Mouse (Mus musculus) small intestine, adult 2 months (tissue): ENCODE data around the gene Dpep3. TPM values are rescaled to one million over a fixed set of nuclear protein-coding genes. Genes with fewer than 3 reads are reported as not detected.
A peak's percentile ranks its signal among the peaks of the same experiment; 100 is the strongest.

ENCODE experiments used
- H3K27ac ChIP-seq: fragments of 200-500 bp; 2 replicates; pipeline ENCODE4 v1.5.1; 2012; ENCODE audit warnings: low read depth, low read length, control low read depth, inconsistent platforms; ENCODE audit not compliant: insufficient read depth
- H3K27me3 ChIP-seq: fragments of 200-500 bp; 2 replicates; pipeline ENCODE4 v1.6.1; 2012; ENCODE audit warnings: mild to moderate bottlenecking, moderate library complexity, low read length, inconsistent platforms; ENCODE audit not compliant: control insufficient read depth, insufficient read depth
- H3K36me3 ChIP-seq: fragments of 200-500 bp; 2 replicates; pipeline ENCODE4 v1.6.1; 2012; ENCODE audit warnings: mild to moderate bottlenecking, low read length, control low read depth, inconsistent platforms; ENCODE audit not compliant: control insufficient read depth, insufficient read depth
- H3K4me1 ChIP-seq: fragments of 200-500 bp; 2 replicates; pipeline ENCODE4 v1.6.1; 2012; ENCODE audit warnings: low read length, inconsistent platforms, mixed read lengths; ENCODE audit not compliant: control insufficient read depth, insufficient read depth, insufficient read length
- H3K4me3 ChIP-seq: fragments of 200-500 bp; 2 replicates; pipeline ENCODE4 v1.5.1; 2012; ENCODE audit warnings: low read depth, mild to moderate bottlenecking, control low read depth, inconsistent platforms, low read length, moderate library complexity
- CTCF ChIP-seq: fragments of 200-500 bp; IDR thresholded peaks from 2 replicates; pipeline ENCODE4 v1.5.1; 2012; ENCODE audit warnings: low read depth, mild to moderate bottlenecking, control low read depth, inconsistent platforms, low read length, moderate library complexity, mixed read lengths; ENCODE audit not compliant: insufficient replicate concordance, insufficient read length; ENCODE audit errors: extremely low read depth
- POLR2A ChIP-seq: fragments of 200-500 bp; IDR thresholded peaks from 2 replicates; pipeline ENCODE4 v1.6.1; 2012; ENCODE audit warnings: low read depth, mild to moderate bottlenecking, control low read depth, inconsistent platforms, low read length, moderate library complexity
- WGBS: fragments of 180-500 bp; shearing (Covaris S2); methylation state at CpG from one replicate; pipeline ENCODE4 v1.1.7; 2018; 5-methylcytosine and 5-hydroxymethylcytosine counted together
- polyA plus RNA-seq: library from polyadenylated mRNA; depleted of rRNA; stranded (reverse); fragments of >200 nt; gene quantifications from 2 replicates; pipeline ENCODE4 v1.2.3, GENCODE M21; 2012

Gene Dpep3
- polyA plus RNA-seq, 1 experiment, result 0.06 TPM

DNA sequence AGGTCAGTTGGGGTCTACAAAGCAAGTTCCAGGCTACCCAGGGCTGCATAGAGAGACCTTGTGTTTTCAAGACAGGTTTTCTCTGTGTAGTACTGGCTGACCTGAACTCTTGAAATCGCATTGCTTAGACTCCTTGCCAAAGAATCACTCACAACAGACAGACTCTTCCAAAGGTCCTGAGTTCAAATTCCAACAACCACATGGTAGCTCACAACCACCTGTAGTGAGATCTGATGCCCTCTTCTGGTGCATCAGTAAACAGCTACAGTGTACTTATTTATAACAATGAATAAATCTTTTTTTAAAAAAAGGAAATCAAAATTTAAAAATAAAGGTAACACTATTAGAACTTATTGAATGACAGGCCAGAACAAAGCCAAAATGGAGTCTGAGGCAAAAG lies 1.9 kb upstream of the Dpep3 start:
- 74% methylated on average over 1 of the region's 1 CpGs for WGBS
- TF ChIP-seq POLR2A (no peak), CTCF (no peak)

DNA sequence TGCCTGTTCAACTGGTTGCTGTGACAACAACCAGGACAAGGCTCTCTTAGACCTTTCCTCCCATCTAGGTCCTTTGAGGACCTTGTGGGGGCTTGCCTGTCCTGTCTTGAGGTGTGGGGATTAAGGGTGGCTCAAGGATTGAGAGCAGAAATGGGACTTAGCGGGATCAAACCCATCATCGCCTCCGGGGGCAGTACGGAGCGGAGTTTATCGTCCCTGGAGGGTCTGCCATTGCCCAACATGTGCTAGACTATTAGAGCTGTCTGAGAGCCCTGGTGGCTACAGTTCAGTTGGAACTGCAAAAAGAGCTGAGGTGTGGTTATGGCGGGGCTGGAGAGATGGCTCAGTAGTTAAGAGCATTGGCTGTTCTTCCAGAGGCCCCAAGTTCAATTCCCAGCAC lies 3.9 kb downstream of the Dpep3 start:
- Histone ChIP-seq H3K27me3 (no peaks in the 10 kb centered on the region), H3K4me3 (no peak overlapping the region), H3K36me3 (no peaks in the 10 kb centered on the region), H3K27ac (no peak overlapping the region), H3K4me1 (no peaks in the 10 kb centered on the region)
- TF ChIP-seq POLR2A, result no peak
- no peak for TF ChIP-seq CTCF
- 80% methylated on average over 7 of the region's 7 CpGs for WGBS

More for the DNA sequence above, 1.9 kb upstream of the Dpep3 start:
- Histone ChIP-seq H3K4me1 (no peaks in the 10 kb centered on the region), H3K27ac (no peak overlapping the region), H3K36me3 (no peaks in the 10 kb centered on the region), H3K4me3 (no peak overlapping the region), H3K27me3 (no peaks in the 10 kb centered on the region)

DNA sequence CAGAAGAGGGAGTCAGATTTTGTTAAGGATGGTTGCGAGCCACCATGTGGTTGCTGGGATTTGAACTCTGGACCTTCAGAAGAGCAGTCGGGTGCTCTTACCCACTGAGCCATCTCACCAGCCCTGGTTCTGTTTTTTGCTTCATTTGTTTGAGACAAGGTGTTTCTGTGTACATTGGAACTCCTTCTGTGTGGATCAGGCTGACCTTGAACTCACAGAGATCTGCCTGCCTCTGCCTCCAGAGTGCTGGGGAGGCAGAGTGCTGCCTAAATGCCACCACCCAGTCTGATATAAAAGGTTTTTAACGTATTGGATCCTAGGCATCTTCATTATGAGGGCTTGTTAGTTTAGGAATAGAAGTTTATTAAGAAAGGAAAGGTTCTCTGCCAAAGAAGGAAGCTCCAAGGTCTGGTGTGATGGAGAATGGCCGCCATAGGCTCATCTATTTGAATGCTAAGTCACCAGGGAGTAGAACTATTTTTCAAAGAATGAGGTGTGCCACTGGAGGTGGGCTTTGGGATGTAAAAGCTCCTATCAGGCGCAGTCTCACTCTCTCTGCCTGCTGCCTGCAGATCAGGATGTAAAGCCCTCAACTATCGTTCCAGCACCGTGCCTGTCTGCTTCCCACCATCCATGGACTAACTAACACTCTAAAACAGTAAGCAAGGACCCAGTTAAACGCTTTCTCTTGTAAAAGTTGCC lies 8.1 kb downstream of the Dpep3 start:
- no peaks in the 10 kb centered on the region for H3K4me1 ChIP-seq
- WGBS, result 78% methylated on average over 8 of the region's 8 CpGs
- H3K4me3 ChIP-seq, result no peak overlapping the region
- H3K36me3 ChIP-seq, result no peaks in the 10 kb centered on the region
- TF ChIP-seq POLR2A, result no peak
- TF ChIP-seq CTCF, result no peak
- H3K27me3 ChIP-seq, result 0 out of 2 replicates have a peak, but pooled peaks cover under 1% of the 10 kb centered on the region
- no peak overlapping the region for H3K27ac ChIP-seq

DNA sequence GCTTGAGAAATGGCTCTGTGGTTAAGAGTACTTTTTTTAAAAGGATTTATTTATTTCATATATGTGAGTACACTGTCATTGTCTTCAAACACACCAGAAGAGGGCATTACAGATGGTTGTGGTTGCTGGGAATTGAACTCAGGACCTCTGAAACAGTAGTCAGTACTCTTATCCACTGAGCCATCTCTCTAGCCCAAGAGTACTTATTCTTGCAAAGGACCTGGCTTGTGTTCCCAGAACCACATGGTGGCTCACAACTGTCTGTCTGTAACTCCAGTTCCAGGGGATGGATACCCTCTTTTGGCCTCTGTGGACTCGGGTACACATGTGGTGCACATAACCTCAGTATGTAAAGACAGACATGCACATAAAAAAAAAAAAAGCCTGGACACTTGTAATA lies 9.9 kb downstream of the Dpep3 start:
- no peak overlapping the region for H3K27ac ChIP-seq
- peaks cover 14% of the 10 kb centered on the region for H3K27me3 ChIP-seq
- no peak for TF ChIP-seq POLR2A
- TF ChIP-seq CTCF, result no peak
- WGBS, result 59% methylated on average over 1 of the region's 1 CpGs
- no peaks in the 10 kb centered on the region for H3K4me1 ChIP-seq
- H3K36me3 ChIP-seq, result no peaks in the 10 kb centered on the region
- no peak overlapping the region for H3K4me3 ChIP-seq

DNA sequence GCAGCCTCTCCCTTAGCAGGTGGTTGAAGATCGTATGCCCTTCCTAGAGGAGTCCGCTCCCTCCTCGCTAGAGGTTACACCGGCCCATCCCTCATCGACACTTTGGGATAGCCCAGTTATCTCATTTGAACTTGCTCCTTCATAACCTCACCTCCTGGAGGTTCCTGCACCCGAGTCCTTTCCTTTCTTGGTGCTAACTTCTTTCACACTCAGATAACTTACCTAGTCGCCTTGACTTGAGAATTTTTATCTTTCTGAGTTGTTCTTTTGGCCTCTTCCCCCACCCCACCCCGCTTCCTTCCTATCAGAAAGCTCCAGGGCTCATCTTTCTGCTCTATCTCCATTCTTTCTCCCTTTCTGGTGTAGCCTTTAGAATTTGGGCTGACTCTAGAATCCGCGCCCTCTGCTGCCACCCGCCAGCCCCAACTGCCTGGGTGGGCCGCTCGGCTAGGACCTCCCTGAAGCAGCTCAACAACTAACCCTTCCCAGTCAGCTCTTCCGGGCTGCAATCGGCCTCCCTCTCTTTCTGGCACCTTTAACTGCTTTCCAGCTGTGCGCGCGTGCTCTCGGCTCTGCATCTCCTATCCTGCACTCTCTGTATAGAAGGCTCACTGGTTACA lies 12.4 kb downstream of the Dpep3 start:
- peaks cover 14% of the 10 kb centered on the region for H3K27me3 ChIP-seq
- TF ChIP-seq CTCF (no peak), POLR2A (no peak)
- no peaks in the 10 kb centered on the region for H3K36me3 ChIP-seq
- H3K4me3 ChIP-seq, result peak overlapping the region; percentile 11
- no peaks in the 10 kb centered on the region for H3K4me1 ChIP-seq
- peak overlapping the region; percentile 2; the same call in 1 of the 2 replicates for H3K27ac ChIP-seq
- 15% methylated on average over 19 of the region's 19 CpGs for WGBS

DNA sequence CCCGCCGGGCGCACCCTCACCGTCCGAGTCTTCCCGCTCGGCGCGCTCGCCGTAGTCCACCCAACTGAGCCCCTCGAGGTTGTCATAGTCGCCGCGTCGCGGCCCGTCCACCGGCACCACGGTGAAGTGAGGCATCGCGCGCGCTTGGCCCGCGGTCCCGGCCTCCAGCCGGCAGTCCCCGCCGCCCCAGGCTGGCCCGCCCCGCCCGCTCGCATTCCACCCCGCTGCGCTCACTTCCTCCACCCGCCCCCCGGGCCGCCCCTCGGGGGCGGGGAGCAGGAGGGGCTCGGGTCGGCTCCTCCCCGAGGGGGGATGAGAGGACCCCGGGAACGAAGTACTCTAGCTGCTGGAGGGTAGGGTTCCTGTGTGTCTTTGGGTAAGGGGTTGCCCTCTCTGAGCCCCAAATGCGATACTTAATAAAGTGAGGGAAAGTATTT lies 13.3 kb downstream of the Dpep3 start, which contains the start of gene Slc12a4:
Slc12a4 (minus strand) TSS at position 193 of the 437 bp plus-strand sequence.
- Histone ChIP-seq H3K27me3 (peaks cover 14% of the 10 kb centered on the region), H3K36me3 (no peaks in the 10 kb centered on the region), H3K27ac (peak within 1 kb of the TSS; percentile 90), H3K4me1 (no peaks in the 10 kb centered on the region; the same call in 1 of the 2 replicates), H3K4me3 (peak within 1 kb of the TSS; percentile 95)
- TF ChIP-seq POLR2A (peak; percentile 37; the same call in 1 of the 2 replicates), CTCF (no peak)
- under 1% methylated on average over 46 of the region's 47 CpGs for WGBS

DNA sequence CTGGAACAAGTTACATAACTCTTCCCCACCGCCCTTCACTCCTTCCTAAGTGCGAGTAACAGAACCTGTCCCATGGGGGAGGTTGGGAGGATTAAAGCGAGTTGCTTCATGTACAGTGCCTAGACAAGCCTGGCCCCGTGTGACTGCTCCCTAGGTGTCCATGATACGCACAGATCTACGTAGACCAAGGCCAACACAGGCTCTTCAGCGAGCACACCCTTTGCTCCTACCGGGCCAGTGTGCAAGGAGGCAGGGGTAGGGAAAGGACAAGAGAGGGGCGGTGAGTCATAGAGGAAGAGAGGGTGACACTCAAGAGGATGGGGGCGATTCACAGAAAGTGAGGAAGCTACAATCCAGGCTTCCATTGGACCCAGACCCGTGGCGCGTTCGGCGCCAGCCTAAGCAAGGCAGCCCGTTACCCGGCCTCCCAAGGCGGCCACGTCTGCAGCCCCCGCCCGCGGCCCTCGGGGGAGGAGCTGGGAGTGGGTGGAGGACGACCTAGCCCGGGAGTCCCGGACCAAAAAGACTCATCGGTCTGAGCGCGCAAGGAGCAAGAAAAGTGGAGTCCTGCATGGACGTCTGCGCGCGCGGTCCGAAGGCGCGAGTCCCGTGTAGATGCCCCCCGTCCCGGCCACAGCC lies 13.8 kb downstream of the Dpep3 start:
- H3K27ac ChIP-seq, result peak overlapping the region; percentile 90
- H3K4me3 ChIP-seq, result peak overlapping the region; percentile 95
- no peaks in the 10 kb centered on the region for H3K36me3 ChIP-seq
- no peak for TF ChIP-seq POLR2A
- TF ChIP-seq CTCF, result no peak
- 4% methylated on average over 40 of the region's 40 CpGs for WGBS
- peaks cover 14% of the 10 kb centered on the region for H3K27me3 ChIP-seq
- H3K4me1 ChIP-seq, result peaks cover 2% of the 10 kb centered on the region
